Mouse (Mus musculus) hindbrain, embryonic 10.5 days (tissue): ENCODE measurements at regions not wholly inside any gene's neighbourhood (a gene's known extent, or its start where the extent isn't known, plus 50 kb on each side); places are given as distances from the start of the nearest gene placed in this dataset.

Experiments used
- DNase-seq: peaks from one replicate; pipeline ENCODE4 v3.0.0-alpha.2; 2017; ENCODE audit warnings: low spot score
- H3K27ac ChIP-seq: fragments of 300-500 bp; sonication (generic); 2 replicates; pipeline ENCODE4 v1.5.1; 2016; ENCODE audit warnings: mild to moderate bottlenecking, moderate library complexity
- H3K27me3 ChIP-seq: fragments of 300-500 bp; sonication (generic); 2 replicates; pipeline ENCODE4 v1.6.1; 2016; ENCODE audit warnings: mild to moderate bottlenecking; ENCODE audit not compliant: poor library complexity, insufficient read depth, severe bottlenecking
- H3K36me3 ChIP-seq: fragments of 300-500 bp; sonication (generic); 2 replicates; pipeline ENCODE4 v1.6.1; 2016; ENCODE audit warnings: mild to moderate bottlenecking, moderate library complexity
- H3K4me1 ChIP-seq: fragments of 300-500 bp; sonication (generic); replicated peaks from 2 replicates; pipeline ENCODE4 v1.6.1; 2016; ENCODE audit warnings: mild to moderate bottlenecking
- H3K4me3 ChIP-seq: fragments of 300-500 bp; sonication (generic); 2 replicates; pipeline ENCODE4 v1.5.1; 2016; ENCODE audit warnings: mild to moderate bottlenecking, moderate library complexity
- H3K9me3 ChIP-seq: fragments of 300-500 bp; sonication (generic); 2 replicates; pipeline ENCODE4 v1.6.1; 2016; ENCODE audit warnings: mild to moderate bottlenecking, moderate library complexity
- WGBS: fragments of 180-500 bp; shearing (Covaris S2); methylation state at CpG from one replicate; pipeline ENCODE4 v1.1.7; 2016; 5-methylcytosine and 5-hydroxymethylcytosine counted together

DNA sequence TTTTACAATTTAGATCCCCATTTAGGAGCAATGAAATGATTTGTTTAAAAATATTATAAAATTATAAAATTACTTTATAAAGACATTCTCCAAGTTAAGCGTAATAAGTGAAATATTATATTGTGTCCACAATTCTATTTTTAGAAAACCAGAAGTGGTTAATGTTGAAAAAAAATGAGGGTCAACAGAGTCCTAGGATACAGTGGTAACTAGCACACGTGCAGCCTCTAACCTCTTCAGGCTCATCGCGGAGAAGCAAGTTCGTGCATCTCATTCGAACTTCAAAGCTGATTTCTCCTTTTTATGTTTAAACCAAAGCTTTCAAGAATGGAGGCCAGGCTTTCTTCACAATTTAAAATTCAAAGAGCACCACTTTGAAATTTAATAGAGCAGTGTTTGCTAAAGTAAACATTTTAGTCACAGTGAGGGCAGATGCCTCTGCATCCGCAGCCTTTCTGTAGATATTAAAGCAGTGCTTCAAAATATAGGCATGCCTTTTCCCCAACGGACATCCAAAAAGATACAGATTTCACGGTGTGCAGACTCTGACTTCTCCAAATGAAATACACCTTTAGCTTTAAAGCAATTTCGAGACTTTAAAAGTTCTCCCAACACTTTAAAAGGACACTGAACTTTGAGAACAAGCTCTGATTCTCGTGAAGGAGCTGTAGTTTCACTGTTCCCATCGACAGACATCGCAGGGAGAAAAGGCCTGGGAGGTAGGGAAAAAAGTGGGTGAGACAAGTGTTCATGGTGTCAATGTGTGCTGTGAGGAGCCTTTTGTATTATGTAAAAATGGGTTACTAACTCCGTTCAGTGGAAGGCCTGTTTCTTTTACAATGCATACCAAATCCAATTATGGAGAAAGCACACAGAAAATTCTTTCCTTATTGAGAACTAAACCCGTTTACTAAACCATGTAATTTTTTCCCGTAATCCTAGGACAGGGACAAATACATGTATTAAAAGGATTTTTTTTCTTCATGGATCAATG is 419.8 kb upstream of the Manea start:
- Histone ChIP-seq H3K36me3 (no peaks in the 10 kb centered on the region), H3K27ac (no peak overlapping the region; the same call in 1 of the 2 replicates), H3K9me3 (no peaks in the 10 kb centered on the region), H3K4me1 (no peaks in the 10 kb centered on the region; the same call in 1 of the 2 replicates), H3K27me3 (no peaks in the 10 kb centered on the region; the same call in 1 of the 2 replicates), H3K4me3 (peak overlapping the region; percentile 13; the same call in 1 of the 2 replicates)
- whole genome bisulfite sequencing: 50% methylated on average over 16 of the region's 16 CpGs
- DNase-seq: no peak

- H3K27me3 ChIP-seq: no peaks in the 10 kb centered on the region
- H3K4me3 ChIP-seq: no peak overlapping the region
- no peak for DNase-seq
- 86% methylated on average over 3 of the region's 3 CpGs for WGBS
- no peaks in the 10 kb centered on the region for H3K36me3 ChIP-seq
- no peaks in the 10 kb centered on the region for H3K9me3 ChIP-seq
- no peaks in the 10 kb centered on the region for H3K4me1 ChIP-seq
- H3K27ac ChIP-seq: no peak overlapping the region
These were observed 394.1 kb upstream of the Manea start for GRCm38 (mm10) chr4:26740815-26741214.

- Histone ChIP-seq H3K27ac (no peak overlapping the region), H3K36me3 (no peaks in the 10 kb centered on the region), H3K27me3 (no peaks in the 10 kb centered on the region), H3K4me3 (no peak overlapping the region), H3K9me3 (no peaks in the 10 kb centered on the region), H3K4me1 (no peaks in the 10 kb centered on the region)
- DNase-seq: no peak
- WGBS: 82% methylated on average over 3 of the region's 3 CpGs
These were observed 389.7 kb upstream of the Manea start for GRCm38 (mm10) chr4:26736381-26736780.

DNA sequence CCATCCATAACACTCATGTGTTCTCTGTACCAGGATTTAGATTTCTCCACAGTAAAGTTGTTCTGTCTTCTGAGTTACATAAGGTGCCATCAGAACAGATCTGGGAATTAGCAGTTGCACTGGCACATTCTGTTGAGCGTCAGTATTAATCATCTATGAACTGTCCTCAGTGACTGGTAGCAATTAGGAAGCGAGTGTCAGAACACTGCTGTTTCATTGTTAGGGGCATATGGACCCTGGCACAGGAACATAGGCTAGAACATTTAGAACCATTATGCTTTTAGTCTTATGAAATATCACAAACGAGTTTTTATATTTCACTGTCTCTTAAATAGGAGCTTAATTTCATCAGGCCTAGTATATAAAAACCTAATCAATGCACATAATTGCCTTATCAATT is 367.7 kb upstream of the Manea start:
- Histone ChIP-seq H3K27me3 (no peaks in the 10 kb centered on the region), H3K4me3 (no peak overlapping the region), H3K27ac (no peak overlapping the region), H3K9me3 (0 out of 2 replicates have a peak, but pooled peaks cover 3% of the 10 kb centered on the region), H3K36me3 (no peaks in the 10 kb centered on the region), H3K4me1 (no peaks in the 10 kb centered on the region)
- no peak for DNase-seq
- 80% methylated on average over 3 of the region's 3 CpGs for WGBS

DNA sequence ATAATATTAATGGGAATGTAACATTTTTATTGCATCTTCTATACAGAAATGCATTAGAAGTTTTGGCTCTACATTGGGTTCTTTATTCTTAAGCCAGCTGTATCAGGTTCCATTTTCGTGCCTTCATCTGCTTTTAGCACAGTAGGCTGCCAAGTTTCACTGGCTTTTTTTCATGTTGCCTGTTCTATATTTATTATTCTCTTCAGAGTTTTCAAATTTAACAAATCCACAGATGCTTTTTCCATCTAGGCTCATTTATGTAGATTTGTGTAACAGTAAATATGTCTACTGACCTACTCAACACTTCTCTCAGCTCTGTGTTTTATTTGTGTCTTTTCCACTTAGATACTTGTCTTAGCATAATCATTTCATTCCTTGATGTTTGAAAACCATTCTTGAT is 363.3 kb upstream of the Manea start:
- Histone ChIP-seq H3K27ac (no peak overlapping the region), H3K4me1 (no peaks in the 10 kb centered on the region), H3K9me3 (no peaks in the 10 kb centered on the region), H3K27me3 (no peaks in the 10 kb centered on the region), H3K4me3 (no peak overlapping the region), H3K36me3 (no peaks in the 10 kb centered on the region)
- WGBS: 87% methylated on average over 1 of the region's 1 CpGs
- DNase-seq: no peak

DNA sequence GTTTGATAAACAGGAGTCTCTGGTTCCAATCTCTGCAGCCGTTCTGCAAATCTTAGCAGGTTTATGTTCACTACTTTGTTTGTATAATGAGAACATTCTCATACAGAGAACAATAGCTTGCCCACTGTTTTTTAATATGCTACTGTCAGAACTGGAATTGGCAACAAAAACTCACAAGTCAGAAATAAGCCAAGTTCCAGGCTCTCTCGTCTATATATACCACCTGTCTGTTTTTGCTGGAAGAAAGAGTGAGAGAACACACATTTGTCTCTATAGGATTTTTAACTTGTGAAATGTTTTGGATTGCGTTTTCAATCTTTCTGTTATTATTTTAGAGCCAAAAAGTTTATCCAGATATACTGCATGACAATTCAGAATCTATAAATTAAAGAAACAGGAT is 349.3 kb upstream of the Manea start:
- H3K4me3 ChIP-seq: no peak overlapping the region
- no peaks in the 10 kb centered on the region for H3K36me3 ChIP-seq
- WGBS: 76% methylated on average over 3 of the region's 3 CpGs
- no peak overlapping the region for H3K27ac ChIP-seq
- no peaks in the 10 kb centered on the region for H3K4me1 ChIP-seq
- DNase-seq: no peak
- no peaks in the 10 kb centered on the region for H3K9me3 ChIP-seq
- no peaks in the 10 kb centered on the region for H3K27me3 ChIP-seq
